Mouse (Mus musculus) thymus, postnatal 0 days (tissue): Measurements from ENCODE around the gene Arih1. TPM values are rescaled to one million over a fixed set of nuclear protein-coding genes. Genes with fewer than 3 reads are reported as not detected.
"Not testable (repeated sequence)": the region's sequence is repeated elsewhere in the genome, so short reads cannot be mapped to it uniquely, and the experiment has no call there.

ENCODE experiments used
- DNase-seq: peaks from one replicate; pipeline ENCODE4 v3.0.0-alpha.2; 2015; ENCODE audit warnings: low spot score
- polyA plus RNA-seq: library from polyadenylated mRNA; unstranded; fragments of >200 nt; fragmentation: Nextera tagmentation; extraction: Ambion mirVana; gene quantifications from 2 replicates; pipeline ENCODE4 v1.2.1, GENCODE M21; 2015

Gene Arih1
- polyA plus RNA-seq, 1 experiment from 2014 or later = 13.7 TPM

DNA sequence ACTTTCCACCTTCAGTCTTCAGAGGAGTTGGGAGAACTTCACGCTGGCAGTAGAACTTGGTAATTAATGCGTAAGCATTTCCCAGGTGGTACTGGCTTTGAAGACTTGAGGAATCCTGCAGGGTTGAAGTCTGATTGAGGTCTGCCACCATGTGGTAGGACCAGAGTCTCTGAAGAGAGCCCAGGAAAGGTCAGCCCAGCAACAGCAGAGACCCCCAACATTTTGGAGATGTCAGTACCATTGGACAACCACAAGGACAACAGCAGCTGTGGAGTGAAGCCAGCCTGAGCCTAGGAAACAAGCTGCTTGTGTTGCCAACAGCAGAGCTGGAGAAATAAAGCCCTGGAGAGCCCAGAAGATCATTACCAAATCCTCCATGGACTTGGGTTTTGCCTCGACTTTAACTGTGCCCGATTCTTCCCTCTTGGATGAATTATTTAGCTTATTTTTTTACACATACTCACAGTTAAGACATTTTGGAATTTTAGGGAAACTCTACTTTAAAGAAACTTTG lies 27.4 kb downstream of the Arih1 start:
- no peak for DNase-seq

DNA sequence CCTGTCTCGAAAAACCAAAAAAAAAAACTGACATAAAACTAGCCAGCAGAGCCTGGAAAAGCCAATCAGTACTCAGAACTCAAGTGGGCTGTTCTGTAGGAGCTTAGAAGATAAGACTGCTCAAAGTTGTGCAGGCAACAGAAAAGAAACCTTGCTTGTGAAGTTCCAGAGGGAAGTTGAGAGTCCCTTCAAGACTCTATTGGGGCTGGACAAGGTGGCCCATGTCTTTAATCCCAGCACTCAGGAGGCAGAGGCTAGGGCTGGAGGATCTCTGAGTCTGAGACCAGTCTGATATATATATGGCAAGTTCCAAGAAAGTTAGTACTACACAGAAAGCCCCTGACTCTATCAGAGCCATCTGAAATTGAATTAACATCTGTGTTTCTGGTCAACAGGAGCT lies 28.0 kb downstream of the Arih1 start:
- DNase-seq = no peak

DNA sequence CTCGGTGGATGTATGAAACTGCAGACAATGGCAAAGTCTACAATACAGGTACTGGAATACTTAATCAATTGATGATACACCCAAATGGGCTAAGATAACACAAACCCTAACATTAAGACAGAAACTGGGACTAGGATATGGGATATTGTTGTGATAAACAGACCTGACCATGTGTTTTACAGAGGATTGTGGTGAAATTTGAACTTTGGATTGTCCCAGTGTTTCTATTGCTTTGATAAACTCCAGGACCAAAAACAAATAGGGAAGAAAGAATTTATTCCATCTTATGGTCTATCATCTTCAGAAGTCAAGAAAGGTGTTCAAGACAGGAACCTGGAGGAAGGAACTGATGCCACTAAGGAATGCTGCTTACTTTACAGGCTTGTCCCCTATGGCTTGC lies 28.7 kb downstream of the Arih1 start:
- DNase-seq = no peak

- peak; percentile 11 for DNase-seq
Measured at GRCm38 (mm10) chr9:59455404-59456068, 30.9 kb downstream of the Arih1 start.

DNA sequence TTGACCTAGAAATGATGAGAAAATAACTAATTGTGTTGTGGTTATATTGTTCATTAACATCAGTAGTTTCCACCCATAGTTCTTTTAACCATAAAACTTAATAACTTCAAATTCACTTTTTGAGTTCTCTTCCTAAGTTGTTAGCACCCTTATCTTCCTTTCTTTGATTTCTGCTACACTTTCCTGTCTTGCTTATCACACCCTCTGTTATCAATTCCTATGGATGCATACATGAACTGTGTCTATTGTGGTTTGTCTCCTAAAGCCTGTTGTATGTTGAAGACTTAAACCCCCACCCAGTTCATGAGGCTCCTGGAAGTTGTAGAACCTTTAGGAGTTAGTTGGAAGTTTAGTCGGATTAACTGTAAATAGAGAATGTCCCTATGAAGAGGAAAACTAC lies 52.7 kb downstream of the Arih1 start:
- no peak for DNase-seq

DNA sequence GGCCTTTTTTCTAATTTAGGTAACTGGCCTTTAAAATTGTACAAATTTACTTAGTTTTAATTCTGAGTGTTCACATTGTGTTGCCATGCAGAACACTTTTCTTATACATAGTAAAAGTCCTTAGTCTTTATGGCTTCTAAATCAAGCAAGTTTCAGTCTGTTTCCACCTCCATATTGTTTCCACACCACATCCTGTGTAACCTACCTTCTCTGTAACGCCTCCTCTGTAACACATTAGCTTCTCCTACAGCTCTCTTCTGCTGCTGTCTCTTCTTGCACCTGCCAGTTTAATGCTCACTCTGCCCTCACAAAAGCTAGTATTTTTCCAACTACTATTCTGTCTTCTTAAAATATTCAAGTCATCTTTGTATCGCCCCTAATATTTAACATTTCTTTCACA lies 54.8 kb downstream of the Arih1 start:
- DNase-seq = peak; percentile 51

GRCm38 (mm10) chr9:59420487-59420886 lies 65.9 kb downstream of the Arih1 start:
- no peak for DNase-seq

DNA sequence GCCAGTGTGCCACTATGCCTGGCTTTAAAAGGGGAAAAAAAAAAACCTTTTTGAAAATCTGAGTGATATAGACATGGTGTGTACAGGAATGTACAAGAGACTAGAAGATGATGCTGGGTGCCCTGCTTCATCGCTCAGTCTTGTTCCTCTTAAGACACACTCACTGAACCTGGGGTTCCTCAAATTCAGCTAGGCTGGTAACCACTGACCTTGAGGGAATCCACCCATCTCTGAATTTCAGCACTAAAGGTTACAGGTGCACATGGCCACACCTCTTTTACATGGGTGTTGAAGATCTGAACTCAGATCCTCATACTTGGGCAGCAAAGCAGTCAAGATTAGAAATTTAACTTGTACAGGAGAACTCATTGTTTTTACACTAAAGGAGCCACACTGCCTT lies 79.1 kb downstream of the Arih1 start:
- no peak for DNase-seq

DNA sequence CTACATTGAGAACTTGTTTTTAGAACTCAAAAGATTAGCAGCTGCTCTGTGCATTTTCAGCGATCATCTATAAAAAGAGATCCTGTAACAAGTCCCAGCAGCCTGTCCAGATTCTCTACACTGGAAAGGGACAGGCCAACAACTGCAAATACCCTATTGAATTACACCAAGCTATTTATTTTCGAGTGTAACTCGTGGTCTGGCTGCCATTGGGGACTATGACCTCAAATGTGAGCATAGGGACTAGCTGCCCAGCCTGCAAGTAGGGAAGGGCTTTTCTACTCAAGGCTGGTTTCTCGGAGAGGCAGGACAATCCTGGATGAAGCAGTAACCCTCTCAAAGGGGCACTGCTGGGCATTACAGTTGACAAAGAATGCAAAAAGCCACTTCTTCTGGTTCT lies 97.3 kb downstream of the Arih1 start:
- DNase-seq = no peak

- DNase-seq = no peak
Measured at GRCm38 (mm10) chr9:59388311-59388710, 98.1 kb downstream of the Arih1 start.

DNA sequence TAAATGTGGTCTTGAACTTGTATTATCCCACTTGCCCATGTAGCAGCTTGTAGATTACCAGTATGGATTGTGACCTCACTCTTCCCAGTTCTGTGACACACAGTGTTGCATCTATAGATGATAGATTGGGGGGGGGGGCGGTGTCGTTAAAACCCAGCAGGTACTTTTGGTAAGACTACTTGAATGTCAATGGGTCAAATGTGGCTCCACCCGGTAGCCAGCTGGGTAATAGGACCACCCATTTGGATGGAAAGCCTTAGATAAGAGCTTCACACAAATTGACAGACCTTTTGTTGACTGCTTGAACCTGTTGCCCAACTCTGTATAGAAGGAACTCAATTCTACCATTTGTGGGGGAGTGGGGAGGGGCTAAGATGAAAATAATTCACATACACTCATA lies 99.0 kb downstream of the Arih1 start:
- no peak for DNase-seq

DNA sequence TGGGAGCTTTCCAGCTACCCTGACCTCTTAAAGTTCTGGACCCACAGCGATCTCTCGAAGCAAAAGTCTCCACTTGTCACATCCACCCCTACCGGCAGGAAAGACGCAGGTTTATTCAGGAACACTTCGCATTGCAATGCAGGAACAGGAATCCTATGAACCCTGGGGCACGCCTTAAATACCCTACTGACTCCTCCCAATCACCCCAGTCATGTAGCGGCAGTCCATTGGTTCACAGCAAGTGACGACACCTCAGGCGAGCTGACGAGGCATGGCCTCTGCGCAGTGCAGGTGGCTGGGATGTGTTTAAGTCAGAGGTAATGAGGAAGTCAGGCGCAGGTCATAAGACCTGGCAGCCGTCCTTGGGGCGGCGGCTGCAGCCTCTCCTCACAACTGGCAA lies 110.8 kb downstream of the Arih1 start:
- DNase-seq = no peak

DNA sequence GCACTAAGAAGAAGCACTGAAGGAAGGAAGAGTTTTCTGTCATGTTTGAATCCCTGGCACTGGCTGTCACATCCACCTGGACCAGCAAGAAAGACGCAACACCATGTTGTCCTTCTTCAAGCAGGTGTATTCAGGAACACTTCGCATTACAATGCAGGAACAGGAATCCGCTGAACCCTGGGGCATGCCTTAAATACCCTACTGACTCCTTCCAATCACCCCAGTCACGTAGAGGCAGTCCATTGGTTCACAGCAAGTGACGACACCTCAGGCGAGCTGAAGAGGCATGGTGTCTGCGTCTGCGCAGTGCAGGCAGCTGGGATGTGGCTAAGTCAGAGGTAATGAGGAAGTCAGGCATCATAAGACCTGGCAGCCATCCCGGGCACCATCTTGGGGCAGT lies 116.8 kb downstream of the Arih1 start:
- no peak for DNase-seq

DNA sequence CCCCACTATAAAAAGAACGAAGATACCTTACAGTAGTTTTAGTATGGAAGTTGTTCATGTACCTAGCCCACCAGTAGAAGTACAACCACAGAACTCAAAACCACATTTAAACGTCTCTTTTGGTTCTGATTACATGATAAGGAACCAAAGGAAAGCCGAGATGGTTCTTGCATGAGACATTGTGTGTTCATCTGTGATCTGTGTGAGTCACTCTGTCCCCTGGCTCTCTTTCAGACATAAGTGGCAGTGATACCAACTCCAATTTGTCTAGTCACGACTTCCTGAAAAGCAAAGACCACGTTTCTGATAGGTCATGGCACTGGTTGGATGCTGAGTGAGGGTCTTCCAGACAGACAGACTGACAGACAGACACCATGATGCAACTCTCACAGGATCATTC lies 117.2 kb downstream of the Arih1 start:
- DNase-seq = peak; percentile 10

DNA sequence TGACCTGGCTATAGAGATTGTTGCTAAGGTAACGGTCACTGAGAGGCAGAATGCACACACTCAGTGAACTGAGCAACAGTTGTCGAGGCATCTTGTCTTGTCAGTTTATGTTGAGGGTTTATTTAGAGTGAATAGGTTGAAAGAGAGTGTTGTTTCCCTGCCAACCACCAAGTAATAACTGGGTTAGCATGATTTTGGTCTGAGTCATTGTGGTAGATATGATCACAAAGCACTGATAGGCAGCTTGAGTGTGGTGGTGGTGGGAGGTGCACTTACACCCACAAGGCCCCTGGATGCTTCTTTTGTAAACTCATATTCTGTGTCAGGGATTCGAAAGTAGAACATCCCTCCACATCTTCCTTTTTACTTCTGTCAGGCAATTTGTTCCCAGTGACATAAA lies 125.9 kb downstream of the Arih1 start:
- not testable (repeated sequence) for DNase-seq

- not testable (repeated sequence) for DNase-seq
Measured at GRCm38 (mm10) chr9:59358041-59358440, 128.4 kb downstream of the Arih1 start.

- DNase-seq = peak; percentile 85
Measured at GRCm38 (mm10) chr9:59353253-59353639, 133.2 kb downstream of the Arih1 start, which contains the start of gene Bbs4. TSS of gene Bbs4 (minus strand) at chr9:59353508.

GRCm38 (mm10) chr9:59352586-59353252 lies 133.7 kb downstream of the Arih1 start:
- DNase-seq = no peak

GRCm38 (mm10) chr9:59346176-59346575 lies 140.2 kb downstream of the Arih1 start:
- DNase-seq = no peak

GRCm38 (mm10) chr9:59340002-59340401 lies 146.4 kb downstream of the Arih1 start:
- DNase-seq = peak; percentile 58

- DNase-seq = no peak
Measured at GRCm38 (mm10) chr9:59339107-59339506, 147.3 kb downstream of the Arih1 start.

DNA sequence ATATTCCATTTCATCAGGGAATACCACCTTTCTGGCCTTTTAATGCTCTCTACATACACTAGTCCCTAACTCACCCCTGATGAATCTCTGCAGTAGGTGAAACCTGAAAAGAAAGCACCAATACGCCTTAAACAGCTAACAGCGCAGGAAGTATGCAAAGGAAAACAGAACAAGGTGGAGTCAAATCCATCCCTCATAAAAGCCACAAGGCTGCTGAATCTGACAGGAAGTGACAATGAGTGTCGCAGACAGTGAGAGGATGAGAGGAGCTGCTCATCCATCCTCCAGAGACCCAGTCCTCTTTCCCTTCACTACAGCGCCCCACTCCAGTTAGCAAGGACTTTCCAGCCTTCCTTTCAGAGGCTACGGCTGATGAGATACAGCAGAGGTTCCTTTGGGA lies 148.0 kb downstream of the Arih1 start:
- DNase-seq = no peak
